Mouse (Mus musculus) G1E (cell line): ENCODE measurements around the gene Cxcr6.

ENCODE experiments used
- CTCF ChIP-seq: IDR thresholded peaks from 2 replicates; pipeline ENCODE4 v1.5.1; 2012; ENCODE audit warnings: low read depth, low read length, inconsistent platforms, mixed read lengths
- GATA2 ChIP-seq: IDR thresholded peaks from 2 replicates; pipeline ENCODE4 v1.6.1; 2012; ENCODE audit warnings: low read depth, low read length, inconsistent platforms, borderline replicate concordance

GRCm38 (mm10) chr9:123768443-123768842, 37.8 kb upstream of the Cxcr6 start:
- TF ChIP-seq CTCF = no peak
- TF ChIP-seq GATA2 = no peak
